Mouse (Mus musculus) kidney, adult 11 months (tissue): ENCODE measurements around the gene Sdk1.
A peak's percentile ranks its signal among the peaks of the same experiment; 100 is the strongest.

Source experiments
- DNase-seq: peaks from one replicate; pipeline ENCODE4 v3.0.0; 2022

Gene Sdk1

DNA sequence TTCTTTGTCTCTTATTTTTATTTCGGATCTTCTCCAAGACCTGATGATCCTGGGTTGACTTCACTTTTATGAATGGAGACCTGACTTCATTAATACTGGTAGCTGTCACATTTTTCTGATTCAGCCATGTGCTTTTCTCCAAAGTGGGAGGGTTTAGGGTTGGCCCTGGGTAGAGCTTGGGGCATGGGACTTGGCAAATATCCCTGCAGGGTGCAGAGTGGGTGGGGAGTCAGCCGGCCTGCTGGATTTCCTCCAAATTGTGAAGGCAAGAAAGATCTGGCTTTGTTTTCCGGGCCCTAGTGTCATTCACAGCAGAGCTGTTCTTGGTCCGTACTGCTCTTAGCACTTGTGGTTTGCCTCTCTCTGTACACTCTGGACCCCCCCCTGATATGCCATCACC lies 103.1 kb downstream of the Sdk1 start:
- DNase-seq = no peak

DNA sequence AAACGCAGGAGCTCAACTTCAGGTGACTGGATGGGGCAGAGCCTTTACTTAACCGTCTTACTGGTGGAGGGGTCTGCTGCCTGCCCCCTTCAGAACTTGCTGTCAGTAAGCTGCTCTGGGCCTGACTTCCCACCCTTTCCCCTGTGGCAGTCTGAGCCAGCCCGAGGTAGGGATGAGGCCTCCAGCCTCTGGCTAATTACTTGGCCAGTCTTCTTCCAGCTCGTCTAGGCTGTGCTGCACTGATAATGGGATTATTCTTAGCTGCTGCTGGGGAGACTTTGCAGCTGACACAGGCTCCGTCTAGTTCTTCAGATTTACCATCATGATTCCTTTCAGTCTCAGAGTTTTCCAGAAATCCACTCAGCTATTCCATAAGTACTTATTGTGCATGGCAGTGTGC lies 104.2 kb downstream of the Sdk1 start:
- no peak for DNase-seq

DNA sequence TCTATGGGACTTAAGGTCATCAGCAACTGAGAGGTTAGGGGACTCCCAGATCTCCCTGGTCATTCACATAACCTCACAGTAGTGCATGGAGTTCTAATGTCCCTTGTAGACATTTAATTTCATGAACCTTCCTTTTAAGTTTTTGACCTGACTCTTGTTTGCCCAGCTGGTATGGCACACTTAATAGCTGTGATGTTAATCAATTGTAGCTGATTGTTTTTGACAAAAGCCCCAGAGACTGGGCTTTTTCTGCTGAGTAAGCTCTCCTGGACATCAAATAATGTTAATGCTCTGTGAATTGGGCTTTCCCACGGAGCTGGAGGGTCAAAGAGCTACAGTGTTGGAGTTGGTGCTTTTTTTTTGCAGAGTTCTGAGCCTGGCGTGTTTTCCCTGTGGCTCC lies 121.4 kb downstream of the Sdk1 start:
- no peak for DNase-seq

DNA sequence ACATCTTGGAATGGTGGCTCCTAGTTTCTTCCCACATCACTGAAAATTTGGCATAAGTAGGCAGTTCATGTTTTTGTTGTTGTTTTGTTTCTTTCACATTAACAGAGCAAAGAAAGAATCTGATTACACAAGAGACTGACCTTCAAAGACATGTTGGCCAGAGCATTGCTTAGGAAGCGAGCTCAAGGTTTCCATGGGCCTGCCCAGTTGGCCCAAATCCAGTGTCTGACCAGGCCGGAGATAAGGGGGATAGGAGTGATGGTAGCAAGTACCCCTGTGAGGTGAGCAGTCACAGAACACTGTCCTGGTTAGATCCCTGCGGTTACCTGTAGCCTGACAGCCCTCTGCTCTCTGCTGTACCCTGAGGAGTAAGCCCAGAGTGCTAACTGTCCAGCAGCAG lies 122.7 kb downstream of the Sdk1 start:
- no peak for DNase-seq

DNA sequence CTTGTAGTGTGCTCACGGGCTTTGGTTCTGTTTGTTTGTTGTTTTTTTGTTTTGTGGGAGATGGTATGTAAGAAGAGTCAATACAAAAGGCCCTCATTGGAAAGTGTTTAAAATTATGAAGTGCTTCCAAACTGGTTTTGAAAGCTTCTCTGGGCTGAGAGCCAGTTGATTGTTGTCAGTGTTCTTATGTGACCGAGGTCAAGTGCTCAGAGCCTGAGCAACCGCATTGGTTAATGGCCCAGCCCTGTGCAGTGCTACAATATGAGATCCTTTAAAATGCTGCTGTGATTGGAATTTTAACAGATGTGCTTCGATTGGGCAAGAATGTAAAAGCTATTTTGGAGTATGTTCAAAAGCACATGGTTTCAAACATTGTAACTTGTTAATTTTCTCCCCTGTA lies 127.3 kb downstream of the Sdk1 start:
- no peak for DNase-seq

DNA sequence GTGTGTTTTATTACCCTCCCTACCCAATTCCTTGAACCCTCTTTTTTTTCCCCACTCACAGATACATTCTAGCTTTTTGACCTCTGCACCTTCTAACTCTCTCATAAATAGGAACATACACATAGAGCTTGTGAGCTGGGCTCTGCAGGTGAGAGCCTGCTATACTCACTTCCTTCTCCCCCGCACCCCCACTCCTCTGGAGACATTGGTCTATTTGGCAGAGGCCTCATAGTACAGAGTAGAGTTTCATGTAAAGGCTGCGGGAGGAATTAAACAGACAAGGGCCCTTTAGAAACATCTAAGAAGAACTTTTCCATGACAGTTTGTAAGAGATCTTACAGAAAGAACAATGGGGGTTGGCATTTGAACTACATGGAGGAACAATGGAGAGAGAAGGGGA lies 133.5 kb downstream of the Sdk1 start:
- DNase-seq = no peak

DNA sequence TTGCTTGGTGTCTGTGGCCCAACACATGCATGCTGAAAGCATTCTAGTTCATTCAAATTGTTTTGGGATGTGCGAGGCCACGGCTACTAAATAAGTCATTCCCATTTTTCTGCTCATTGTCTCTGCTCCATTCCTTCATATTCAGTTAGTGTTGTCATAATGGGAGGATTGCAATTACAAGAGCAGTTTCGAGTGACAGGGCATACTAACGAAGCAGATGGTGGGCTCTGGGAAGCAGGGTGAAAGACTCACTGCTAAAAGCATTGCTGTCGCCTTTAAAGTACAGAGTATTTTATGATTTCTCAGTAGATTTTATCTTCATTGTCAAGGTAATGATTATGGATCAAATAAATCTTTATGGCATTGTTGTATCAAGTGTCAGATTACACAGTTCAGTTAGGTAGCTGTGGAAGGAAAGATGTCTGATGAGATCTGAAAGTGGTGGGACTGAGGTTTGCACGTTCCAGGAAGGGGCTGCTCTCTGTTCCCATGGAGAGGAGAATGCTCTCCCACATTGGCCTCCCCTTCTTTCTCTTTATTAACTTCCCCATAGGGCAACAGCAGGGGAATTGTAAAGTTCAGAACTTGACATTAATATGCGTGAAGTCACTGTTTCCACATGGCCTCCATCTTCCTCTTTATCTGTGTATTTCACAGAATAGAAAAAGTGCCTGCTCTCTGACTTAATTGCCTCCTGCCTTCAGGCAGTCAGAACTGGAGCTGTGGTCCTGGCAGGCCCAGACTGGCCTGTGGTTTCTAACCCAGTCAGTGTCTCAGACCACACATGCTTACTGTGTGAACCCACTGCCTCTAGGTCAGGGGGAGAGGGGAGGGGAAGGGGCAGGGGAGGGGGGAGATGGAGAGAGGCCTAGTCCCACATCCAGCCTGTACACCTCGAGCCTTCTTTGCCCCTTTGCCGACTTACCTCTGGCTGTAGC lies 138.8 kb downstream of the Sdk1 start:
- DNase-seq = no peak

DNA sequence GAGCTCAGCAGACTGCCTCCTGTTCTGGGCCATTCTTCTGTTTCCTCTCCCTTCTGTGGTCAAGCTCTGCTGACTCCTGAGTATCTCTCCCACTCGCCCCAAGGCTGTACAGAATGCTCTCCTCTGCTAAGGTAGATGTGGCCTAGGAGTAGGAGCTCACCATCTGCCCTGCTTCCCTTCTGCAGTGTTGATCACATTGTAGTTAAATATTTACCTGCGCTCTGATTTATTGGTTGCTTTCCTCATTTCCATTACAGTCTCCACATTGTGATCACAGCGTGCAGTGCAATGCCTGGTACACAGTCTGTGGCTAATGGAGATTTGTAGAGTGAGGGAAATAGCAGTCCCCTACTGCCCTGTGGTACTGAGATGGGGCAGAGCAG lies 139.5 kb downstream of the Sdk1 start:
- peak; percentile 67 for DNase-seq

DNA sequence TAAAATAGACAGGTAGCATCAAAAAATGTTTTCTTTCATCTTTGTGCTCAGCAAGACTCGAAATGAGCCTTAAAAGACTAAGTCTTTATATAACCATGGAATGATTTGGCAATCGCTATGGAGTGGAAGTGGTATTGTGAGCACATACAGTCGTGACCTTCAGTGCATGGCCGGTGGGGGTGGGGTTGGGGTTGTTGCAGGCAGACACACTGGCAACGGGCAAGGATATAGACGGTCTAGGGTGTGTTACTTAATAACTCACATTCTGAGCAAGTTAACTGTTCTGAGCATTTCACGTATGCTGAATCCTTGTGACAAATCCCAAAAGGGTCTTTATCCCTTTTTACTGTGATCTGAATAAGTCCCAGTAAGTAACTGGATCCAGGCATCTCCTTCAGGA lies 140.3 kb downstream of the Sdk1 start:
- DNase-seq = no peak

DNA sequence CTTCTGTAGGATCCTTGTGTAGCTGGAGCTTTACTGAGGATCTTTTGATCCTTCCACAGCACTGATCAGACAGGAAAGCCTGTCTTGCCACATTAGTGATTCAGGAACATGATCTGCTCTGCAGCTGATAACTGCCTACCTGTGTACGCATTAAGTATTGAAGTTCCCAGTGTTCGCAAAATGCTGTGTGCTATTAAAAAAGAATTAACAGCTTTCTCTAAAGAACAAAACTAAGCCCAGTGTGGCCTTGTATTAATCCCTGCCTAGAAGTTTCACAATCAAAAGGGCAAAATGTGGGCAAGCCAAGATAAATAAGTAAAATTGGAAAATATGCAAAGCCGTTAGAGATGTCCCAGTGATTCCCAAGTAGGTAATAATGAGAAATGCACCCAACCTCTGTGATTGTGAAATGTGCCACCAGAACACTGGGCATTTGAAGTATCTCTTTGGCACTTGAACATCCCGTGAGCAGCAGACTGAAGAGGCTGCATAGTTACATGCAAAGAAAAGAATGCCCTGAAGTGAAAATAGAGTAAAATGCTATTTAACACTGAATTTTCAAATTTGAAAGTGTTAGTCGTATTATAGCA lies 141.1 kb downstream of the Sdk1 start:
- no peak for DNase-seq

DNA sequence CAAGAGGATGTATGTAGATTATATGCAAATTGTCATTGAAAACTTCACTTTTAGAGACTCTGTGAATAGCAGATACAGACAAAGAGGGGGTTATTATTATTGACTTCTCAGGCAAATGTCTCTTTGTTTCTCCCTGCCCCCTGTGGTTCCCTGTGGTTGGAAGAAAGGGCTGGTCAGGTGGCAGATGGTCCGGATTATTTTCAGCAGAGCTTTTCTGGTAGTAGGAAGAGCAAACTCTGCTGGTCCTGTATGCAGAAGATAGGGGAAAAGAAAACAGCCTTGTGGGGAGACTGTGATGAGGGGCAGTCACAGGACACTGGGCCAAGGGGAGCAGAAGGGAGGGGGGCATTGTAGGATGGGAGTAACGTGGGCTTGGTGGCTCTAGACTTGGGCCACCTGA lies 147.2 kb downstream of the Sdk1 start:
- no peak for DNase-seq

DNA sequence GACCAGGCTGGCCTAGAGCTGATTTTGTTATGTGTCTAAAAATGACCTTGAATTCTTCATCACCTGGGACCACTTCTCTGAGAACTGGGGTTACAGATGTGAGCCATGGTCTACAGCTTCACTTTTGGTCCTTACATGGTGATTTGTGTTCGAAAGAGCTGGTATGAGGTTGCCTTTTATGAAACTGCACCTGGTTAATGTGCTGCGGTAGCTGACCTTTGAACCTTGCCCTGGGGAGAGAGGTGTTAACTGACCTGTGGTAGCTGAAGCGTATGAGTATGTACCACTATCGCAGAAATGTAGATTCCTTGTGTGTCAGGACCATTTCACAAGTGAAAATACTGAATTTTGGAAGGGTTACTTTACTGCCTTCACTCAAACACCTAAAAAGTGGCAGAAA lies 149.3 kb downstream of the Sdk1 start:
- DNase-seq = peak; percentile 47

DNA sequence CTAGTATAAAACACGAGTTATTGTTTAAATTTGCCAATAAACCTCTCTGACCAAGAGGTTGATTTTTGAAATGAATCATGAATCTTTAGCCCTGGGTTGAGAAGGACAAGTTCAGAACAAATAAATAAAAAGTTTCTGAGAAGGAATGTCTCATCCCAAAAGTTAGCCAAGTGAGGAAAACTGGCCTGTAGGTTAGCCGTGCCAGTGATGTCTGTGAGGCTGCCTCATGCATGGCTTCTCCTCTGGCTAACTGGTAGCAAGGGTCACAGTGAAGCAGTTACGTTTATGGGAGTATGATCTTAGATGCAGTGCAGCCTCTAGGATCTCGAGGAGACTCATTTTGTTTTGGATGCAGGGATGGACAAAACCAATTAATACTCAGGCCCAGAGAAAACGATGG lies 149.9 kb downstream of the Sdk1 start:
- DNase-seq = no peak

DNA sequence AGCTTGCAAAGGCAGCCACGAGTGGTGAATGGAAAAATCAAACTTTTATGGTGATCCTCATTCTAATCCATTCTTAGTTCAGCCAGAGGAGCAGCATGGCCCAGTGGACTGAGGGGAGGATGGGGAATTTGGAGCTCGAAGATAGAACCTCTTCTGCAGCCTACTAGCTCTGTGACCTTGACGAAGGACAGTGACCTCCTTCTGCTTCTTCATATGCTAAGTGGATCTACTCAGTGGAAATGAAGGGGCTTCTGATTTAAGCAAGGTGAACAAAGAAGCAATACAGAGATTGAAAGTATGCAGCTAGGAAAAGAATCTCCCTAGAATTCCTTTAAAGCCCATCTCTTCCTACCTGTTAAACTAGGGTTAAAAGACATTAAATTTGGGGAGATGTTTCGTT lies 152.6 kb downstream of the Sdk1 start:
- no peak for DNase-seq

DNA sequence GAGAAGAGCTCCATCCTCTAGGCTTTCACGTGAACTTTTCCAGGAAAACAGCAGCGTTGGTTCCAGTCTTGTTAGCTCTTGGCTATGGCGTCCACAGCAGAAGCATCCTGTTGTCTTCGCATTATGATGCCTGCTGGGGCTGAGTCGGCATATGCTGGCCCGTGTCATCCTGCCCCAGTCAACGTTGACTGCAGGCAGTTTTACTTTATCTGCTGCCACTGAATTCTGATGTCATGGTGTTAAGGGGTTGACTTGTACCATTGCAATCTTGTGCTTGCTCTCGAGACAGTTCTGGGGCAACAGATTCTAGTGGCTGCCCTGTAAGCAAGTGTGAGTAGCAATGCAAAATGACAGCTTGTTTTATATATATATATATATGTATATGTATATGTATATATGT lies 153.3 kb downstream of the Sdk1 start:
- DNase-seq = no peak

DNA sequence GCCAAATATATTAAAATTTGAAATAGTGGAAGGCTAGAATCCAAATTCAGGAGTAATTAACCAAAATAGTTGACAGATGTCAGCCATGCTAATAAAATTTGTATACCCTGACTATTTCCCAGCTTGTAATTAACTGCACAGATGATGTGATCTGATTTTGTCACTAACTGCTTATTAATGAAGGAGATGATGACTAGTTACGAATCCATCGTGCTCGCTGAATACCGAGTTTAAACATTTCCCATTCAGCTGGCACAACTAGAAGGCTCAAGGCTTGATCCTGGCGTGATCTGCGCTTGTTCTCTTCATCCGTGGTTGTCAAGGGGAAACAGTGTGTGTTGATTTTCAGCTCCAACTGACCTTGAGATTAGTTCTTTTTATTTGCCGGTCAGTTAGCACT lies 162.5 kb downstream of the Sdk1 start:
- DNase-seq = no peak

DNA sequence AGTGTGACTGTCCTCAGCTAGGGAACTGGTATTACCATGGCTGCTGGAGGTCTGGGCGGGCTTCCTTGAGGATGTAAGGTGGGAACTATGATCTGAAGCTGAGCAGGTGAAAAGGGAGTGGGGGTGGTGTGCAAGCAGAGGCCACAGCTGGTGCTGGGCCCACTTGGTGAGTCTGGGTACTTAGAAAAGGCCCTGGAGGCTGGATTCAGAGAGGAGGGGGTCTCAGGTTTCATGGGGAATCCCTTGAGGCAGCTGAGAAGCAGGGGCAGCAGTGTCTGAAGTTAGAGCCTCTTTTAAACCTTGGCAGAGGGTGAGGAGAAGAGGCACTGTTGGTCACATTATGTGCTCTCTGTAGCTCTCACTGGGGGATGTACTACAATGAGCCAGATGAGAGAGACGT lies 163.4 kb downstream of the Sdk1 start:
- no peak for DNase-seq

DNA sequence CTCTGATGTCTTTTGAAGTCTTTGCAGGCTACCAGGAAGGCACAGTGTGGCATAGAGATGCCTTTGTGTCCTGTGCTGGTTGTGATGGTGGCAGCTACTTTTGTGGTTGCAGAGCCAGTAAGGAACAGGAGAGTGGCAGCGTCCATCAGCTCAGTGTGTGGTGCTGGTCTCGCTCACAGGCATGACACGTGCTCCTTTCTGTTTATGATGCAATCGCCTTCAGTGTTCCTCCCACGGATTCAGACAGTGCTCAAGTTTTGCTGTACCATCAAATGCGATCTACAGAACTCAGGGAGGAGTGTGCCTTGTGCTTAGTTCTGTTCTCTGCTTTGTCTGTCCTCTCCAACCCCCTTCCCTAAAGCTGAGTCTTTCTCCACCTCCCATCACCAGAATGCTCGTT lies 165.6 kb downstream of the Sdk1 start:
- no peak for DNase-seq

DNA sequence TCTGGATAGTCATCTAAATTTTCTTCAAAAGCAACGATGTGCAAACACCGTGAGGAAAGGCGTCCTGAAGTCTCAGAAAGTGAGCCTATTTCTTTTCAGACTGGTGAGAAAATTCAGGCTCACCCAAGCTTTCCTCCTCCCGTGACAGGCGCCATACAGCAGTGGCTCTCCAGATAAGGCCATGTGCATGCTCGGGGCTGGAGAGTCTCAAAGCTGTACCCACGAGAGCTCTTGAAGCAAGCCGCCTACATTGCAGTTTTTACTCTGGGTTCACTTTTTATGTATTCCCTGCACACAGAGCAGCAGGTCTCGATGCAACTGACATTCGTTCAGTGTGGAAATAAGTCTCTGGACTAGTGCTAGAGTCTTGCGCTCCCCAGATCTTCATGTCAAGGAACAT lies 171.7 kb downstream of the Sdk1 start:
- no peak for DNase-seq

DNA sequence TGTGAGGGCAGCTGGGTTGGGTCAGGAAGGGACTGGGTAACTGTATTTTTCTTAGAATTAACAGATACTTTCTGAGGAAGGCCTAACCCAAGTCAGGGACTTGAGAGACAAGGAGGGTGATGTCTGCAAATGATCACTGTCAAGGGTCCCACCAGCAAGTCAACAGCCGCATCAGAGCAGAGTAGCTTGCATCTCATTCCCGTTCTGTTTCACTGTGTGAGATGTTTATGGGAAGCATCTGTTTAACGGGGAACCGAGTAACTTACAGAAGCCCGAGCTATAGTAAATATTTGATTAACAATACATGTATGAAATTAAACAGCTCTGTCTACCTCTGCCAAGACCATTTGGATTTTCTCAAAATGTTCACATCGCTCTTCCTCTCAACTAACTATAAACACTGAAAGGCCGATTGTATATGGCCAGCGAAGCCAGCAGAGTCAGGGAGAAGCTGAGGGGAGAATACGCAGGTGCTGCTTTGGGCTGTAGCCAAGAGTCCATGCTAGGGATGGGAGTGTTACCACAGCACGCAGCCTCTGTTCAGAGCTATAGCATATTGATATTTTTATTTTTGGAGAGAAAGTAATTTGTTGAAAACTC lies 174.5 kb downstream of the Sdk1 start:
- no peak for DNase-seq

DNA sequence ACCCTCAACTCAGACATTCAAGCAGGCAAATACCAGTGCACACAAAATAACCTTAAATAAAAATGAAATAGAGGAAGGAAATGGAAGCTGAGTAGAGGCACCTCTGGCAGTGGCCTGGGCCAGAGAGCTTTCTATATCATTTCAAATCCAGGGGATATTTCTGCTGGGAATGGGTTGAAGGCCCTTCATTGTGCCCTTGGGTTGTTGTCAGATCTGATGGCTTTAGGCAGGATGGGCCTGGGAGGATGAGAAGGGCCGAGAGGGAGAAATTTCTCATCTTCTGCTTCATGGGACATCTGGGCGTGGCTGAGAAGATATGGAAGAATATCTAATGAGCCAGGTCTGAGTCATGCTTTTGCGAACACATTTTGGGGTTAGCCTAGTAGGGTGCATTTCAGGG lies 186.8 kb downstream of the Sdk1 start:
- no peak for DNase-seq

DNA sequence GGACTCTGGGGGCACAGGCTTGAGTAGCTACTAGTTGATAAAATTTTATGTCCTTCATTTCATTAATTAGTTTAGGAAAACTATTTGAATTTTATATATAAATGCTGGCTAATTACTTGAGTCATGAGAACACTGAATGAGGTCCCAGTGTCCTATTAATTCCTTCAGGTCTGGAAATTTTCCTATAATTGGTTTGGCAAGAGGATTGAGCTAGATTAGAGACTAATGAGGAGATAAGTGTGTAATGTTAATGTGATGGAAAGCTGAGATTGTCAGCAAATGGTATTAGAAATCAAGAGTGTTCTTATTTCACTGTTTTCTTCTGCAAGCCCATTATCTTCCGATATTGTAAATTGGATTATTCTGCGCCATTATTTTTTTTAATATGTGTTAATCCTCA lies 192.0 kb downstream of the Sdk1 start:
- no peak for DNase-seq

DNA sequence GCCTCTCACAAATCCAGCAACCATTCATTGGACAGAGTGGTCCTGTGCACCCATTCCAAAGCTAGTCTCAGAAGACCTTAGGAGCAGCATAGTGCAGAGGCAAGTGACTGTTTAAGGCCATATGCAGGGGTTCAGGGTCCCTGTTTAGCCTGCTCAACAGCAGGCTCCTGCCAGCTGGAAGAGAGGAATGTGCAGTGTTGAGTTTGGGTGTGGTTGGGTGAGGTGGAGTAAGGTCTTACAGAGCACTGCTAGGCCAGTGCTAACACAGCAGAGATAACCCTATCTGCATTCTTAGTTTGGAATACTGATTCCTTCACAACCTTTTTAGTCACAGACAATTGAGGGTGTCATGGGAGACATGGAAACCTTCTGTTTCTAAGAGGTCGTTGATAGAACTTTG lies 206.0 kb downstream of the Sdk1 start:
- no peak for DNase-seq

DNA sequence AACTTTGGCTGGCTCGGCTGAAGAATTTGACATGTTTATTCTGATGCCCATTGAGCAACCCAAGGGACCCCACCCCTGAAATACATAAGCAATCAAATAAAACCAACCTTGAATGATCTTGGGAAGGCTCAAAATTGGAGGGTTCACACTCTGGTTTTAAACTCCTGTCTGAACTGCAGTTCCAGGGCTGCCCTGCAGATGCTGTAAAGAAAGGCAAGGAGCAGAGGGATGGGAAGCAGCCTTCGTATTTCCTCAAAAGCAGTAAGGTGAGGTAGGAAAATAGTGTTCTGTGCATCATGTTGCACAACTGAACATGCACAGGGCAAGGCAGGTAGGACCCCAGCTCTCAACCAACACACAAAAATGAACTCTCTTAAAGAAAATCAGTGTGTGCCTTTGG lies 222.1 kb downstream of the Sdk1 start:
- no peak for DNase-seq

DNA sequence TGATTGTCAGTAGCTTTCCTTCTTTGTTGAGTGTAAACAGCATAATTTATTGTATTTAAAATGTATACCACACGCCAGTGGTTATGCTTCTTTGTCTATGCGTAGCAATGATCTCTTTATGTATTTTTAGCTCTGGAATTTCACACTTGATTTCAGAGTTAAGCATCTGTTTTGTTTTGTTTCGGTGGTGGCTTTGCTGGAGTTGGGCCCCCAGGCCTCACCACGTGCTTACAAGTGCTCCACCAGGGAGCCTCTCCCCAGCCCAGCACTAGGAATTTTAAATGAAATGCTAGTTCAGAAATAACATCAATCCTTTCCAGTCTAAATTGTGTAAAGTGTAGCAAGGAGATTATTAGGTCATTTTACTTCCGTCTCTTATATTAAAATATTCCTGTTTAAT lies 227.5 kb downstream of the Sdk1 start:
- no peak for DNase-seq
